Mouse (Mus musculus): ENCODE data around the gene Tfb1m. TPM values are rescaled to one million over a fixed set of nuclear protein-coding genes. Genes with fewer than 3 reads are reported as not detected.
A peak's percentile ranks its signal among the peaks of the same experiment; 100 is the strongest.

The Tfb1m gene
- 1 to 10 TPM; 4.8 to 5.2 TPM for total RNA-seq (2021)

DNA sequence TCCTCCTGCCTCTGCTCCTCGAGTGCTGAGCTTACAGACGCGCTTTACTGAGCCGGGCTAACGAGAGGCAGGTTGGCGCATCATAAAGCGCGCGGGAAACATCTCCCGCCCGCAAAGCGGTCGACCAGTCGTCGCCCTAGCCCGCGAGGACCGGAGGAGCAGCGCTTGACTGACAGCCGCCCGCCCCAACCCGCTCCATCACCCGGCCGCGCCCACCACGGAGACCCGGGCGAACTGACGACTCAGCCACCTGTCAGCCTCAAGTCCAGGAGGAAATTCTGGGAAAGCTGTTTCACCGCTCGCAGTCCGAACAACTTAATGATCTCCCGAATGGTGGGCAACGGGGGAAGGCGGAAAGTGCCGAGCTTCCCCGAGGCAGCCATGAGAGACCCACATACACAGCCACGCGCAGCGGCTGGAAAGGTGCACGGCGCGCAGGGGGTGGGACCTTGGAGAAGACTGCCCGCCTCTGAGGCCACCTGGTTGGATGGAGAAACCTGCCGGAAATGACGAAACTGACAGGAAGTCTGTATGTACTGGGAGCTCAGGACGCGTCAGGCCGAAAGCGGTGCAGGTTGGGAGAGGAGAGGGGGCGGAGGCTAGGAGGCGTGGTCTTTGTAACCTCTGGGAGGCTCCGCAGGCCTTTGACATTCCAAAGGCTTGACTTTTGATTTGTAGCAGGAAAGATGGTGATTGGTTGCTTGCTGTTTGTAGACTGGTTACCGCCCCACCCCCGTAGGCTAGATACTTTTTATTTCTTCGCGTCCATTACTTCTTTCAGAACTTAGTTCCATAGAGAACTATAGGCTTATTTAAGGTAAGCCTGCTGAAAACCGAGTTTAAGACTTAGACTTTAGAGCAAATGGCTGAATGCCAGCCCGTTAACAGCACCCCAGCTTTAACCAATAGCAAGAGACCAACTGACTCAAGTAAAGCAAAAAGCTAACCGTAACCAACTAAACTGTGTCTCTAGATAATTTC is at the start of gene Tfb1m:
Gene Tfb1m (minus strand): TSS at position 451 of the 981 bp plus-strand sequence.
- DNase-seq = peak; percentile 97
- intact Hi-C loops (cut with DNase I) = no loop called here

DNA sequence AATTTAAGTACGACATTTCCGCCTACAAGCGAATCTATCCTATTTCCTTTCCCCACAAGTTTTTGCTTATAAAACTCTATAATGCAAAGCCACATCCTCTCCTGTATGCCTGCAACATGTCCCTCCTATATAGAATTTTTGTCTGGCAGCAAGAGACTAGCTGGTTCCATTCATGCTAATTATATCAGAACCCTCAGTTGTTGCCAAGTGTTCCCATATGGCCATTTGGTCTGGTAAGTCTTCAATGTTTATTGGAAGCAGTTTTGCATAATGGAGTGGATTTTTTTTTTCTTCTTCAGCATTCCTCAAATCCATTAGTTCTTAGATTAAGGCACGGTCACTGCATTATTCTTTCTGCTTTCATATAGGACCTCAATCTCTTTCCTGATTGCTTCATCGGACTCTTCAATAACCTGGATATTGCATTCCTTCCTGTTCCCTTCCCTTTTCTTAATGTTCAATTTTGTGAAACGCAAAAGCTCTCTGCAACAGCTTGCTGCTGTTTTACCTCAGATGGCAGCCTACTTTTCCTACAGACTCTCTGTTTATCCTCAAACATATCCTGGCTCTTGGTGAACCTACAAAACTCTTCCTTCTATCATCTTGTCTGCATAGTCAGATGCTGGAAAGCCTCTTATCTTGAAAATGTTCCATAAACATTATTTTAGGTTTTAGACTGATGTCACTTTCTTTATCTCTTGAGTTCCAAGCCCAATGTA is 45.5 kb upstream of the Tfb1m start:
- no peak for DNase-seq
- intact Hi-C loops (cut with DNase I) = no loop called here

DNA sequence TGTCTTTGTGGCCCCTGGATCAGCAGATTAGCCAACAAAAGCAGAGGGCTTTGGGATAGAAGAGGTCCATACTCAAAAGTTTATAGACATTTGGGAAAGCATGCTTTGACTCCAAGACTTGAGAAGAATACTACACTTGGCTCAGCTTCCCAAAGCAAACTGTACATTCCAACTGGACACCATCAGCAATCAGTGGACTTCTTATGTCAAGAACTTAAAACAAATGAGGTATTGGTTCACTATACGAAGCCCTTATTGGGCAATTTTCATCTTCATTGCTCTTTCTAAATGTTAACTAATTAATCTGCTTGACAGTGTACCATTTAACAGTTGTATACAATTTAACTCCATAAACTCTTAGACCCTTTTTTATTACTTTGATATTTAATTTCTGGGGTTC is 40.8 kb upstream of the Tfb1m start:
- no peak for DNase-seq

DNA sequence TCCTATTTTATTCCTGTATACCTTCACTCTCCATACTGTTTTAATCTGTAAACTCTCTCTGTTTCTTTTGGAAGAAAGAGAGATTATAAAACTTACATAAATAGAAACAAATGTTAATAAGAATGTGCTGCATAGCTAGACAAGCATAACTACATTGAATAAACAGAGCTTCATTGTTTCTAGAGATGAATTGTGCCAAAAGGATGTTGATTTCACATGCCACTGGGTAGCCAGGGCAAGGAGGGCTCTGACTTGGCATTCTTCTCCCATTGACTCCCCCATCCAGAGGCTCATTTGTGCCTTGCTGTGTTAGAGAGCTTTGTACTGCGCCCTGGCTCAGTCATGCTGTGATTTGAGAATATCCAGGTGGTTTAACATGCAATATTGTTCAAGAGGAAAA is 40.3 kb upstream of the Tfb1m start:
- intact Hi-C loops (cut with DNase I) = no loop called here

More for the DNA sequence above, 40.8 kb upstream of the Tfb1m start:
- intact Hi-C loops (cut with DNase I) = no loop called here

DNA sequence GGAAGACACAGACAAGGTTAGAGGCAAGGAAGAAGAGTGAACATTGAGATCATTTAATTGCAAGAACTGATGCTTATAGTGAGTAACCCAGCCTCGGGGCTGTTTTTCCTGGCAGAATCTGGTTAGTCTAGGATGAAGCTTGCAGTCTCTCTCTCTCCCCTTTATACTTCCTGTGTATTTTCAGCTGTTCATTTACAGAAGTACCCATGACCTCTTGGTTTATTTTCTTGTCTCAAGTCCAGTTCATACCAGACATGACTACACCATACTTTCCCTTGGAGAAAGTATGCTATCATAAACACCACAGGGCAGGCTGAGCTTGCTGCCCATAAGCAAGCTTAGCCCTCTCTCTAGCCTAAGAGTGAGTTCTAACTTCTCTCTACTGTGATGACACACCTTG is 39.5 kb upstream of the Tfb1m start:
- peak; percentile 17 for DNase-seq
- intact Hi-C loops (cut with DNase I) = no loop called here

More for the DNA sequence above, 40.3 kb upstream of the Tfb1m start:
- no peak for DNase-seq

DNA sequence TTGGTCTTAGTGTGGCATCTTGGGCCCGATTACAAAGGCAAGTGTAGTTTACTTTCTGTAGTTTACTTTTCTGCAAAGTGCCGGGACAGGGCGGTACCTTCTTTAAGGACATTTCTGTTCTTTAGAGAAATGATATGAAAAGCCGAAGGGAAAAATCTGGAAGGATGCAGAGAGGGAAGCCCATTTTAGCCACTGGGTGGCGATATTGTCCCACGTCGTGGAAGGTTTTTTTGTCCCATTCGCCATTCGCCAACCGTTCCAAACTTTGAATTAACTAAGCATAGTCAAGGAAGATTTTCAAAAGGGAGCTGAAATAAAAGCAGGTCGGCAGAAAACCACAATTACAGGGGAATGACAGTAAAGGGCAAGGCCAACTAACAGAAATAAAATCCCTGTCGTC is 13.3 kb upstream of the Tfb1m start:
- intact Hi-C loops (cut with DNase I) = loop anchor here (2.0 kb wide), 1 partner anchor 222 kb away; no protein-coding TSS in a partner anchor
- DNase-seq = peak; percentile 70

DNA sequence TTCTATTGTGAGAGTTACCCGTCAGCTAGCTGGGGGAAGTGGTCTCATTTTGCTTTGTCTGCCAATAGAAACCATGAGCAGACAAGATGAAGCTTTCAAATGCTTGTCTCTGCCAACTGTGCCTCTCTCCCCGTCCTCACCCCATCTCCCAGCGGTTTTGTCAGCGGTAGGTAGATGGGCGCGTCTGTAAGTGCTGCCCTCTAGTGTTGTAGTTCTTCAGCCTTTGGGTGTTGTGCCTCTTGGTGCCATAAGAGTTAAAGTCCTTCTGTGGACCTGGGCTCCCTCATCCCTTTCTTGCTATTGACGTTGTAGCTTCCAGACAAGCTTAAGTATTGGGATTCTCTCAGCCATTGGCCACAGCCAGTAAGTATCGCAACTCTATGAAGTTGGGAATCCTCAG is 4.8 kb upstream of the Tfb1m start:
- no peak for DNase-seq
- intact Hi-C loops (cut with DNase I) = no loop called here

DNA sequence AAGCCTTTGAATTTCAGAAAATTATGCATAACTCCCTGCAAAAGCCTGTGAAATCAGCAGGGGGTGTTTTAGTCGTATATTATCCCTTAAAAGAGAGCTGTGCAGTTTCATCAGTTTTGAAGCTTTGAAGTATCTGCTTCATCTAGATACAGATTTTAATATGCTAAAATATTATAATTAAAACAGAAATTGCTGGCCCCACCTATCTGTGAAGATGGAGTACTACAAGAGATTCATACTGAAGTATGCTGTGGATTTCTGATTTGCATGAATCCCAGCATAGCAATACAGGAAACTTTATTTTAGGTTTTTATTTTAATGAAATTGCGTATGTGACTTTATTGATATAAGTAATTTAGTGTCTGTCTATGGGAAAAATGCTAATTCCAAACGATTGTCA is 3.0 kb upstream of the Tfb1m start:
- no peak for DNase-seq
- intact Hi-C loops (cut with DNase I) = no loop called here

DNA sequence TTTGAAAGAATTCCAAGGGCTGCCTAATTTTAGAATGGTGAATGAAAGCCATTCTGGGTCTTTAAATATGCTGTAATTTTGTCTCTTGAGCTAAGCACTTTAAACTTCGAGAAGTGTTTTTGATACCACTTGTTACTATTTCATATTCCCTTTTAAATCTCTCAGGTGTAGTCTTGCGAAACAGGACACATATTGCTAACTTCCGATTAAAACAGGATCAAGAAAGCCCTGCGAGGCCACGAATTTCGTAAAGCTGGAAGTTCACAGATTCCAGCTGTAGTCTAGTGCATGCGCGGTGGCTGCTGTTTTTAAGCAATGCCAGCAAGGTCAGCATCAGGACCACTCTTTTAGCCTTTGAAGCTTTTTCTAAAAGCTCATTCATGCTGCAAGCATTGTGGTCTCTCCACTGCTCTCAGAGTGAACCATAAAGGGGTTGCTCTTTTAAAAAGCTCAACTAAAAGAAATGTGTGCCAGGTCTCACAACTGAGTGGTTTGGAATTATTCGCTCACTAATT is 832 bp upstream of the Tfb1m start:
- intact Hi-C loops (cut with DNase I) = no loop called here
- no peak for DNase-seq

DNA sequence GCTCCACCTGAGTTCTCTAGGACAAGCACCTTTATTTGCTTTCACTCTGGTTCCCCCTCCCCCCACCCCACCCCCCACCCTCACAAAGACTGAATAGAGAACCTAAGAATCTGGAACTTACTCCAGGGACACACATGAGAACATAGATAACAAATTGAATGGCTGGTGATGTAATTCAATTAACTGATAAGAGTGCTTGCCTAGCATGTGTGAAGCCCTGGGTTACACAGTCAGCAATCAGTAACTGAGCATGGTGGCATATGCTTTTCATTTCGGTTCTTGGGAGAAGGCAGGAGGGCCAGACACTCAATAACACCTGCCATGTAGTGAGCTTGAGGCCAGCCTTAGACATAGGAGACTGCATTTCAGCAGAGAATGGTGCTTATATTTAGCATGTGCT is 1.3 kb downstream of the Tfb1m start:
- DNase-seq = no peak
- intact Hi-C loops (cut with DNase I) = no loop called here

DNA sequence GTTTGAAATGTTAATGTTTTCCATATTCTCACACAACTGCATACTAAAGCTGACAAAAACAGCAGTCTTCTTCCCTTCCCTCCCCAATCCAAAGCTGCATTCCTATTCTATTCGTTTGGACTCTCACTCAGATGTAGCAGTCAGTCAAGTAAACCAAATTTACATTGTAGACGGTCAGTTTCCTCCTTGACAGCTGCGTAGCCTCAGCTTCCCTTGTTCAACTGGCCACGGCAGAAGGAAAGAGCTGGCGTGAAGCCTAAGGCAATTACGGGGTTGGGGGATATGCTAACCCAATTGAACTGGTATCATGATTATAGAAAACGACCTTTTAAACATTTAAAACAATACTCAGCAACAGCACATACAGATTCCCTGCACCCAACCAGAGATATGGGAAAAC is 9.9 kb downstream of the Tfb1m start:
- intact Hi-C loops (cut with DNase I) = no loop called here
- DNase-seq = peak; percentile 19

DNA sequence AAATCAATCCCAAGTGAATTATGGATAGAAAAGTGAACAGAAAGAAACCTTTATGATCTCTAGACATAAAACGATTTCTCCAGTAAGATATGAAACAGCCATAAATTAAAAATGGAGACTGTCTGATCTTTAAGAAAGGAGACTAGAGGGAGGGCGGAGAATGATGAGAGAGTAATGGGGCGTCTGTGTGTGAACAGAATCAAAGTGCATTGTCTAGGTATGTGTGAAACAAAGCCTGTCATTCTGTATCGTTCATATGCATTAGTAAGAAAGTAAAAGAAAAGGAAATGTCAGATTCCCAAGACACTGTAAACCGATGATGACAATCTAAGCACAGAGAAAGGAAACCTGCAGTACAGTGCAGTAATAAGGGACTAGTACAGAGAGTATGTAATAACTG is 16.5 kb downstream of the Tfb1m start:
- intact Hi-C loops (cut with DNase I) = no loop called here
- no peak for DNase-seq

DNA sequence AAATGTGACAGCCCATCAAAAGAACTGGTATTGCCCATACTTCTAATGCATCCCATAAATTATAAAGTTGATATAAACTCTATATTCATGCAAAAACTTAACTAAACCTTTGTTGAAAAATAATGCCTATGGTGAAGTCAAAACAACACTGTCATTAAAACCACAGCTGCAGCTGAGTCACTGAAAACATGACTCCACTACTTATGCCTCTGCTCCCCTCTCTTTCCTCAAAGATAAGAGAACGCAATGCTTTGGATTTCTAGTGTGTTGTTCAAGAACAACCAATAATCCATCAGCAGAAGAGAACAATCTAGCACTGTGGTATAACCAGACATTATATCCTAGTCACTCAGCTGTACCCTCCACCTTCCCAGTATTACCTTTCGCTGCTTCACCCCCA is 17.3 kb downstream of the Tfb1m start:
- intact Hi-C loops (cut with DNase I) = no loop called here
- DNase-seq = no peak

DNA sequence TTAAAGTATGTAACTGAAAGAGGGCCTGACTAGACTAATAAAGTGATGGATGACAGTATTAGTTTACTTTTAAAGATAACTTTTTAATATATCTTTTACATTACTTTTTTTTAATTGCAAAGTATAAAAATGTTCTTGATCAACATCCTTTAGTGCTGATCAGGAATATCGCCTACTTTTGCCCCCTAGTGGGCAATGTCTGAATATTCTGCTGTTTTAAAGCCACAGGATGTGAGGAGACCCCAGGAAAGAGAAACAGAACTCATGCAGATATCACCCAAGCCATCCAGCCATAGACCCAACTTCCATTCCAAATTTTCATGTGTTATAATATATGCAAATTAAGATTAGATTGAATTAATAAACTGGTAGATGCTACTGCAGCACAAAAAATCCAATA is 24.2 kb downstream of the Tfb1m start:
- DNase-seq = peak; percentile 13
- intact Hi-C loops (cut with DNase I) = no loop called here

DNA sequence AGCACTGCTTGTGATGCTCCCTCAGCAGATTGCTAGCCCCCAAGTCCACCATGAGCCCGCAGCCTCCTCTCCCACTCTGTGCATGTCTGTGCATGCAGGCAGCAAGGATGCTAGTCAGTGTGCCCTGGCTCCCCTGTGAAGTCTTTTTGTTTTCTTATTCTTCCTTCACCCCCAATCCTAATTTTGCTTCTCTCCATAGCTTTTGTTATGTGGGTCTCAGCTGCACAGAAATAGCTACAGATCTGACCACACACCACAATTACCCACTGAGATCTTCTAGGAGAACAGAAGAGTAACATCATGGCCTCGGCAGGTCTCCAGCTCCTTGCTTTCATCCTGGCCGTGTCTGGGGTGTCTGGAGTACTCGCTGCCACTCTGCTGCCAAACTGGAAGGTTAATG is 25.3 kb downstream of the Tfb1m start, which contains the start of gene Cldn20:
Gene Cldn20 (plus strand): TSS at position 301 of the 400 bp plus-strand sequence.
- intact Hi-C loops (cut with DNase I) = no loop called here
- no peak for DNase-seq

DNA sequence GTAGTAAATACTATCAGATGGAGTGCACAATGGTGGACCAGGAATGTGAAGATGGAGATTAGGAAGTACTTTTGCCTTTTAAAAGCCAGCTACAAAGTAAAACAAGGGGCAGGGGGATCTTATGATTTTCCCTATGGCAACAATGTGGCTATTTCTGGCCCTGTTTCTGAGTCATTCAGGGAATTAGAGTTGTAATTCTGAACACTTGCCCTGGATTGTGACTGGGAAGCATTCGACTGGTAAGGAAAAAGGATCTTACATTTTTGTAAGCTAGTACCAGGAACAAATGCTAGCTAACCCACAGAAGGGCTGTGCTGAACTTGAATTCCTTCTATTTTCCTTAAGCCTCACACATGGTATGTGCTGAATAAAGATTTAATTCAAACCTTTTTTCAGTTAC is 25.9 kb downstream of the Tfb1m start:
- intact Hi-C loops (cut with DNase I) = no loop called here
- DNase-seq = no peak

DNA sequence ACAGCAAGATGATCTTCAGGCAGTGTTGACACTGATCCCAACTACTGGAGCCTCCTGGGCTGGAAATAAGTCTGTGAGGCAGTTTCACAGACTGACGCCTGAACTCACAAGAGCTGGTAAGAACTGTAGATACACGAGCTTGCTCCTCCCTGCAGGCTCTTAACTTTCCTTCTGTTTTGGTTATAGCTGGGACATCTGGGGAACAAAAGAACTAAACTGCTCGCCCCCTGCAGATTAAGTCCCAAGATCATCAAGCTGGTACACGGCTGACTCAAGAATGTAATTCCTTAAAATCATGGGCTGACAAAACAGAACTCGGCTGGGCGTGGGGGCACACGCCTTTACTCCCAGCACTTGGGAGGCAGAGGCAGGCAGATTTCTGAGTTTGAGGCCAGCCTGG is 27.0 kb downstream of the Tfb1m start:
- no peak for DNase-seq
- intact Hi-C loops (cut with DNase I) = no loop called here

DNA sequence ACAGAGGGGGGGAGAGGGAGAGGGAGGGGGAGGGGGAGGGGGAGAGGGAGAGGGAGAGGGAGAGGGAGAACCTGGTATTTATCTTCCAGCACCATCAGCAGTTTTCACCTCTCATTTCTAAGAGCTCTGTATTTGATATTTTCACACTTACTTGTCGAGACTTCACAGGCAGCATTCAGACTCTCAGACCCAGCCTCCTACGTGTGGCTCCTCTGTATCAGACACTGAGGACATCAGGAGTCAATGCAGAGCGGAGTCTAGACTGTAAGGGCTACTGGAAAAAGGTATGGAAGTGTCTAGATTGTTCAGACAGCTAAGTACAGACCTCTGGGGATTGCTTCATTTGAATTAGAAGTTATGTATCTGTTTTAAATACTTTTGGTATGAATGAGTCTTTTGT is 28.1 kb downstream of the Tfb1m start:
- intact Hi-C loops (cut with DNase I) = no loop called here
- DNase-seq = no peak

DNA sequence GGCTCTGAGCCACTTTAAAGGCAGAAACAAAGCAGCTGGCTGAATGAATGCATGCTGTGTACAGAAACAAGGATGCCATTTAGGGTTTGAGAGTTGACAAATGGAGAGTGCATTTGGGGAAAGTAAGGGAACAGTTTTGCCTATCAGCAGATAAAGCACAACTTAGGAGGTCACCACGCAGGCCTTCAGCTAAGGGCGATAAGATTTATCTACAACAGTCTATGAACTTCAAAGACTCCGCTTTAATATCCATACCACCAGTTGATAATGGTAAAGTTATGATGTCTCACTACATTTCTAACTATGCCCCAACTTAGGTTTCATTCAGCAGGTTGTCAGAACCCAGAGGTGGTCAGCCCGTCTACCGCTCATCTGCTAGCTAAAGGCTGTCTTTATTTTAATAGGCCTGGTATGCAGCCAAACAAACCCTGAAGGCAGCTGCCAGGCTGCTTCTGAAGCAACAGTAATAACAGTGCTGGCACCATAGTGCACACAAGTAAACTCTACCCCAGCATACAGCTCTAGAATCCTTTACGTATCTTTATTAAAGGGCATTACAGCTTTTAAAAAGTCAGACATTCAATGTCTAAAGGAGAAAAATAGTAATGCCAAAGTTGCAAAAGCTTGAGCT is 29.6 kb downstream of the Tfb1m start:
- intact Hi-C loops (cut with DNase I) = no loop called here

DNA sequence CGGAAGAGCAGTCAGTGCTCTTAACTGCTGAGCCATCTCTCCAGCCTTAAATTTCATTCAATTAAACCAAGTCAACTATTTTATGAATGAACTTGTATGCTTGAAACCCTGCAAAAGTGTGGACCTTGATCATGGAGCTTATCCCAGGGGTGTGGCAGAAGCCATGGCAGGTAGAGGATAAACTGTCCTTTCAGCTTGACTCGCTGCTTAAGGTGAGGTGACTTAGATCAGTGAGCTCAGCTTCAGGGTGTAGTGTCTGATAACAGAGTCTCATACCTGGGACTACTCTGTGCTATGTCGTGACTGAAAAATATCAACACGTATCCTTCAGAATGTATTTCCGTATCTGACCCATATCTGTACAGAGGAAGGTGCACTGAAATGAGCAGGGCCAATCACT is 37.2 kb downstream of the Tfb1m start:
- intact Hi-C loops (cut with DNase I) = no loop called here
- DNase-seq = no peak

More for the DNA sequence above, 29.6 kb downstream of the Tfb1m start:
- peak; percentile 11 for DNase-seq

DNA sequence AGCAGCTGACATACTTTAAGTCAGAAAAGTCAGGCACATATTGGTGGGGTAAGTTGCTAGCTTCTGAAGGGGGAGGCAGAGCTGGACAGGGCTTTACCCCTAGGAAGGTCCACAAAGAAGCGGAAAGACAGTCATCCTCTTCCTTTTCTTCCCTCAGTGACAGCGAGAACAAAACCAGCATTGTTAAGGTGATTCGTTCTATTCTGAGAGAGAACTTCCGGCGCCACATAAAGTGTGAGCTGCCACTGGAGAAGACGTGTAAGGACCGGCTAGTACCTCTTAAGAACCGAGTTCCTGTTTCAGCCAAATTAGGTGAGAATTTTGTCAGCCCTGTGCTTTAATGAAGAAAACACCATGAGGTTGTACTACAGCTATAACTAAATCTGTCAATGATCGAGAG is 41.2 kb downstream of the Tfb1m start:
- intact Hi-C loops (cut with DNase I) = loop anchor here (10.0 kb wide), 1 partner anchor 242 kb away; no protein-coding TSS in a partner anchor
- DNase-seq = no peak
